Comparison of ENCODE assay signal across 33 mouse cellular contexts in genomic region chr5:14059895-14060553, GRCm38 (mm10). TPM values are rescaled to one million over a fixed set of nuclear protein-coding genes. Genes with fewer than 3 reads are reported as not detected.
A peak's percentile ranks its signal among the peaks of the same experiment; 100 is the strongest.
DNase-seq lines count a peak whose midpoint lies in the region; ATAC-seq lines count a peak whose summit lies in the region.
"Had no signal": no experiment of that assay in that cellular context is flagged by ENCODE, and none has a peak within 500 bp of the region (broad histone marks: within the 10 kb centered on the region; RNA-seq: fewer than 3 reads in every experiment).

No protein-coding gene starts in this region.

- no peak overlapping the region for H3K4me3 ChIP-seq in forebrain, embryonic 16.5 days (replicated peaks; ENCODE audit: low read length)
- H3K4me3 ChIP-seq in forebrain, embryonic 13.5 days = no peak overlapping the region
- H3K4me3 ChIP-seq: gastrocnemius, adult 2 months; heart, adult 2 months; heart, embryonic 12.5 days; hindbrain, embryonic 13.5 days; kidney, embryonic 15.5 days; limb, embryonic 12.5 days; liver, embryonic 15.5 days; midbrain, embryonic 15.5 days; neural tube, embryonic 15.5 days; stomach, embryonic 15.5 days had no signal

- H3K36me3 ChIP-seq in forebrain, embryonic 16.5 days (ENCODE audit: control insufficient read depth, insufficient read depth) = no peaks in the 10 kb centered on the region
- no peaks in the 10 kb centered on the region for H3K36me3 ChIP-seq in forebrain, embryonic 13.5 days (ENCODE audit: poor library complexity, severe bottlenecking)
- H3K36me3 ChIP-seq: heart, embryonic 12.5 days; hindbrain, embryonic 13.5 days; kidney, embryonic 15.5 days; limb, embryonic 12.5 days; liver, embryonic 15.5 days; midbrain, embryonic 15.5 days; neural tube, embryonic 15.5 days; stomach, embryonic 15.5 days had no signal

- peak; percentile 7 for DNase-seq in layer of hippocampus, adult 11-12 months (ENCODE audit: low spot score)
- DNase-seq in layer of hippocampus, adult 8-10 months (ENCODE audit: low spot score in 2 of 2) = no peak
- peak; percentile 43 for DNase-seq in brain, adult 2 months (ENCODE audit: low read depth, low spot score)
- DNase-seq in layer of hippocampus, postnatal 14 days (ENCODE audit: low spot score in 2 of 2) = peak; percentile 13 to 25
- DNase-seq: adrenal gland, adult 2 months; adrenal gland, postnatal 36 days; cerebellum, adult 2 months; cerebellum, postnatal 36 days; gastrocnemius, adult 2 months; gastrocnemius, postnatal 36 days; heart, adult 2 months; heart, postnatal 4 days; kidney, adult 11 months; kidney, postnatal 25 days; lung, embryonic 14.5 days; lung, postnatal 14 days; retina, postnatal 1 day; right cerebral cortex, postnatal 14 days; thymus, postnatal 14 days had no signal

- no peaks in the 10 kb centered on the region; the same call in 1 of the 2 replicates for H3K4me1 ChIP-seq in forebrain, embryonic 16.5 days (replicated peaks; ENCODE audit: control insufficient read depth, insufficient read depth, low read length)
- H3K4me1 ChIP-seq in forebrain, embryonic 13.5 days = no peaks in the 10 kb centered on the region
- H3K4me1 ChIP-seq: heart, embryonic 12.5 days; hindbrain, embryonic 13.5 days; kidney, embryonic 15.5 days; limb, embryonic 12.5 days; liver, embryonic 15.5 days; midbrain, embryonic 15.5 days; neural tube, embryonic 15.5 days; stomach, embryonic 15.5 days had no signal

- WGBS in forebrain, embryonic 16.5 days = 52% methylated on average over 4 of the region's 4 CpGs
- WGBS in forebrain, embryonic 13.5 days = 67% methylated on average over 4 of the region's 4 CpGs

- no peak overlapping the region for H3K9ac ChIP-seq in forebrain, embryonic 16.5 days (replicated peaks; ENCODE audit: low read depth, low read length)
- no peak overlapping the region for H3K9ac ChIP-seq in forebrain, embryonic 13.5 days
- H3K9ac ChIP-seq: heart, embryonic 12.5 days; hindbrain, embryonic 13.5 days; kidney, embryonic 15.5 days; limb, embryonic 12.5 days; liver, embryonic 15.5 days; lung, embryonic 14.5 days; midbrain, embryonic 15.5 days; neural tube, embryonic 15.5 days; stomach, embryonic 15.5 days had no signal

- H3K27ac ChIP-seq in forebrain, embryonic 16.5 days (ENCODE audit: low read length) = no peak overlapping the region
- no peak overlapping the region for H3K27ac ChIP-seq in forebrain, embryonic 13.5 days
- H3K27ac ChIP-seq: gastrocnemius, adult 2 months; heart, adult 2 months; hindbrain, embryonic 13.5 days; kidney, embryonic 15.5 days; limb, embryonic 12.5 days; liver, embryonic 15.5 days; midbrain, embryonic 15.5 days; neural tube, embryonic 15.5 days; stomach, embryonic 15.5 days had no signal

- H3K27me3 ChIP-seq in forebrain, embryonic 16.5 days (replicated peaks; ENCODE audit: control insufficient read depth, insufficient read depth, low read length) = no peaks in the 10 kb centered on the region
- no peaks in the 10 kb centered on the region for H3K27me3 ChIP-seq in forebrain, embryonic 13.5 days
- H3K27me3 ChIP-seq: heart, embryonic 12.5 days; hindbrain, embryonic 13.5 days; kidney, embryonic 15.5 days; limb, embryonic 12.5 days; liver, embryonic 15.5 days; midbrain, embryonic 15.5 days; neural tube, embryonic 15.5 days; stomach, embryonic 15.5 days had no signal

- no peak overlapping the region for H3K4me2 ChIP-seq in forebrain, embryonic 16.5 days (ENCODE audit: low read length)
- no peak overlapping the region for H3K4me2 ChIP-seq in forebrain, embryonic 13.5 days
- H3K4me2 ChIP-seq: heart, embryonic 12.5 days; hindbrain, embryonic 13.5 days; kidney, embryonic 15.5 days; limb, embryonic 12.5 days; liver, embryonic 15.5 days; lung, embryonic 14.5 days; midbrain, embryonic 15.5 days; neural tube, embryonic 15.5 days; stomach, embryonic 15.5 days had no signal

- H3K9me3 ChIP-seq in forebrain, embryonic 16.5 days (ENCODE audit: control insufficient read depth, low read length) = no peaks in the 10 kb centered on the region
- H3K9me3 ChIP-seq in forebrain, embryonic 13.5 days (replicated peaks) = no peaks in the 10 kb centered on the region
- H3K9me3 ChIP-seq: heart, embryonic 12.5 days; hindbrain, embryonic 13.5 days; kidney, embryonic 15.5 days; limb, embryonic 12.5 days; liver, embryonic 15.5 days; midbrain, embryonic 15.5 days; neural tube, embryonic 15.5 days; stomach, embryonic 15.5 days had no signal

- ATAC-seq in forebrain, embryonic 16.5 days = 0 out of 2 replicates have a peak, but pooled peaks have one; percentile 23
- ATAC-seq in forebrain, embryonic 13.5 days = no peak
- ATAC-seq in activated CD4-positive, CD25-positive, alpha-beta regulatory T cell, adult 4 months = no peak
- ATAC-seq: CD4-positive, CD25-positive, alpha-beta regulatory T cell, adult 4 months; inflammation-experienced regulatory T-cells, adult 6 months; midbrain, embryonic 15.5 days had no signal

RNA-seq across cellular contexts. Expression of gene Sema3e, which starts 34.9 kb away (rescaled TPM):
- 2.4 and 2.6 TPM in 2 replicates for polyA plus RNA-seq in forebrain, embryonic 16.5 days (2015; fragmentation: Nextera tagmentation; extraction: Ambion mirVana)
- polyA plus RNA-seq in forebrain, embryonic 13.5 days (2015; fragmentation: Nextera tagmentation; extraction: Ambion mirVana) = 1.1 TPM in 2 replicates
- total RNA-seq in layer of hippocampus, adult 8-10 months (2022) = 10 to 100 TPM; 30.0 to 37.6 (median 34.8) TPM
- total RNA-seq in layer of hippocampus, postnatal 14 days (2021) = 10 to 100 TPM; 47.2 to 51.5 TPM
- polyA plus RNA-seq in activated CD4-positive, CD25-positive, alpha-beta regulatory T cell, adult 4 months (2017; shearing (Covaris generic)) = under 1 TPM in 1 of 2 experiments, not detected in 1; 0.21 TPM
- polyA plus RNA-seq: liver, adult 2 months had no signal

Comparison
In these comparisons a context has a peak if more than half of its experiments do, and no peak if none do; other contexts are left out.
1. DNase-seq: peak in layer of hippocampus, adult 11-12 months (single experiment), brain, adult 2 months (single experiment) and layer of hippocampus, postnatal 14 days (2 of 2); none in layer of hippocampus, adult 8-10 months (0 of 2).